Mouse (Mus musculus) forebrain, postnatal 0 days (tissue): ENCODE measurements around the gene Phf23. TPM values are rescaled to one million over a fixed set of nuclear protein-coding genes. Genes with fewer than 3 reads are reported as not detected.

Experiments
- ATAC-seq: fragments of 200-750 bp; cut with Nextera tagmentation; 2 replicates; pipeline ENCODE4 v1.8.0; 2017; ENCODE audit warnings: mild to moderate bottlenecking, moderate library complexity
- DNase-seq: peaks from one replicate; pipeline ENCODE4 v3.0.0-alpha.2; 2015
- H3K27ac ChIP-seq: fragments of 300-500 bp; sonication (generic); 2 replicates; pipeline ENCODE4 v1.5.1; 2014; ENCODE audit warnings: low read depth, mild to moderate bottlenecking, antibody characterized with exemption, low read length, moderate library complexity, mixed read lengths
- H3K27me3 ChIP-seq: fragments of 300-500 bp; sonication (generic); 2 replicates; pipeline ENCODE4 v1.6.1; 2014; ENCODE audit warnings: mild to moderate bottlenecking, low read length, mixed read lengths; ENCODE audit not compliant: insufficient read depth
- H3K36me3 ChIP-seq: fragments of 300-500 bp; sonication (generic); 2 replicates; pipeline ENCODE4 v1.6.1; 2014; ENCODE audit warnings: mild to moderate bottlenecking, moderate library complexity; ENCODE audit not compliant: insufficient read depth
- H3K4me1 ChIP-seq: fragments of 300-500 bp; sonication (generic); 2 replicates; pipeline ENCODE4 v1.6.1; 2014; ENCODE audit warnings: antibody characterized with exemption; ENCODE audit not compliant: insufficient read depth
- H3K4me2 ChIP-seq: fragments of 300-500 bp; sonication (generic); 2 replicates; pipeline ENCODE4 v1.6.1; 2014; ENCODE audit warnings: low read depth, mild to moderate bottlenecking, moderate library complexity
- H3K4me3 ChIP-seq: fragments of 300-500 bp; sonication (generic); 2 replicates; pipeline ENCODE4 v1.5.1; 2014; ENCODE audit warnings: low read depth, low read length, mixed read lengths
- H3K9ac ChIP-seq: fragments of 300-500 bp; sonication (generic); 2 replicates; pipeline ENCODE4 v1.6.1; 2014; ENCODE audit warnings: mild to moderate bottlenecking
- H3K9me3 ChIP-seq: fragments of 300-500 bp; sonication (generic); 2 replicates; pipeline ENCODE4 v1.6.1; 2016; ENCODE audit warnings: low read length
- CTCF ChIP-seq: sonication (generic); IDR thresholded peaks from 2 replicates; pipeline ENCODE4 v1.5.1; 2016; ENCODE audit warnings: antibody characterized with exemption, control low read depth, low read depth
- WGBS: fragments of 180-500 bp; shearing (Covaris S2); extraction: QIAGEN DNeasy Blood & Tissue Kit; methylation state at CpG from one replicate; pipeline ENCODE4 v1.1.7; 2014; 5-methylcytosine and 5-hydroxymethylcytosine counted together
- polyA plus RNA-seq: library from polyadenylated mRNA; unstranded; fragments of >200 nt; fragmentation: Nextera tagmentation; extraction: Ambion mirVana; gene quantifications from 2 replicates; pipeline ENCODE4 v1.2.1, GENCODE M21; 2015
- total RNA-seq: library from RNA; depleted of rRNA; stranded (reverse); fragments of >200 nt; gene quantifications from 2 replicates; pipeline ENCODE4 v1.2.3, GENCODE M21; 2014

Gene Phf23
- total and polyA plus RNA-seq, 2 experiments from 2014 or later, result 47.6 to 49.7 TPM

DNA sequence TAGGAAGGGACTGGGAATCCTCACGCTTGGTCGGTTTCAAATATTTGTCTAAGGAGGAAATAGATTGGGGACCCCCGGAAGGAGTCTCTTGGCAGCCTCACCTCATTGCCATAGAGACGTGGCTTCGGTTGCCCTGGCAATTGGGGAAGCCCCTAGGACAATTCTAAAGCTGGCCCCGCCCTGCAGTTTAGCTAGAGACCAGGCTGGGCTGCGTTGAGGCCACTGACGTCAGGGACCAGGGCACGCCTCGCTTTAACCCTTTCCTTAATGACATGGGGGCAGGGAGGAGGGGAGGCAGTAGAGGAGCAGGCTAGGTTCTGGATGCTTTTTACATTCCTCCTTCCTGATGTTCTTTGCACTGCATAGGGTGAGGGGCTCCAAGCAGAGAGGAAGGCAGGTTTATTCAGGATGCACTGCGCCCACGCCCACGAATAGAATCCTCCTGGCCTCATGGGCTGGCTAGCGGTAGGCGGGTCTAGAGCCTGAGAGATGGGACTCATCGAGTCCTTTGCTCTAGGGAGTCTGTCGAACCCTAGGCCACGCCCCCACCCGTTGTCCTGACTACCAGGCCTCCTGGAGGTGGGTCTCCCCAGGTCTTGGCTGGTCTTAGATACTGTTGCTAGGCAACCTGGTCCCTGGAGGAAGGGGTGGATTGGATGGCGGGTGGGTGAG, 33.7 kb downstream of the Phf23 start:
- H3K9ac ChIP-seq, result peak overlapping the region; percentile 48
- peak overlapping the region; percentile 58 for H3K4me2 ChIP-seq
- H3K36me3 ChIP-seq, result peaks cover 27% of the 10 kb centered on the region
- H3K27me3 ChIP-seq, result no peaks in the 10 kb centered on the region
- 1% methylated on average over 20 of the region's 20 CpGs for WGBS
- DNase-seq (peak; percentile 97), ATAC-seq (peak; percentile 92)
- H3K4me3 ChIP-seq, result peak overlapping the region; percentile 33
- H3K4me1 ChIP-seq, result peaks cover 34% of the 10 kb centered on the region
- no peak for TF ChIP-seq CTCF
- peak overlapping the region; percentile 94 for H3K27ac ChIP-seq
- H3K9me3 ChIP-seq, result no peaks in the 10 kb centered on the region

GRCm38 (mm10) chr11:70029829-70030550, 34.4 kb downstream of the Phf23 start:
- Histone ChIP-seq H3K4me1 (peaks cover 32% of the 10 kb centered on the region), H3K9ac (peak overlapping the region; percentile 48), H3K27ac (peak overlapping the region; percentile 94), H3K9me3 (no peaks in the 10 kb centered on the region), H3K4me2 (peak overlapping the region; percentile 58), H3K36me3 (peaks cover 32% of the 10 kb centered on the region), H3K27me3 (no peaks in the 10 kb centered on the region), H3K4me3 (peak overlapping the region; percentile 33)
- WGBS, result 14% methylated on average over 11 of the region's 11 CpGs
- DNase-seq (no peak), ATAC-seq (peak; percentile 59)
- TF ChIP-seq CTCF, result no peak

- no peak for ATAC-seq
- H3K4me1 ChIP-seq, result peaks cover 32% of the 10 kb centered on the region
- no peak for TF ChIP-seq CTCF
Measured at GRCm38 (mm10) chr11:70030651-70031320, 35.2 kb downstream of the Phf23 start.

DNA sequence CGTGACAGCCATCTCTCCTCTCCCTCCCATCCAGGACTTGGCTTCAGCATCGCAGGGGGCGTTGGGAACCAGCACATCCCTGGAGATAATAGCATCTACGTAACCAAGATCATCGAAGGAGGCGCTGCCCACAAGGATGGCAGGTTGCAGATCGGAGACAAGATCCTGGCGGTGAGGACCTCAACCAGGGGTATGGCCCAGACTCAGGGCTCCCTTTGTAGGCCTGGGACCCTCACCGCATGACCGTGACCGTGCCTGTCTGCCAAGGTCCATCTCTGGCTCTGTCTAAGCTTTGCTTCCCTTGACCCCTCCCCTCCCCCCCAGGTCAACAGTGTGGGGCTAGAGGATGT, 35.7 kb downstream of the Phf23 start:
- peaks cover 29% of the 10 kb centered on the region for H3K4me1 ChIP-seq
- DNase-seq, result no peak
- H3K4me3 ChIP-seq, result no peak overlapping the region
- peaks cover 36% of the 10 kb centered on the region for H3K36me3 ChIP-seq
- TF ChIP-seq CTCF, result no peak
- H3K27ac ChIP-seq, result no peak overlapping the region
- 91% methylated on average over 11 of the region's 11 CpGs for WGBS
- no peaks in the 10 kb centered on the region for H3K27me3 ChIP-seq
- no peak overlapping the region for H3K9ac ChIP-seq
- H3K9me3 ChIP-seq, result no peaks in the 10 kb centered on the region
- ATAC-seq, result no peak
- H3K4me2 ChIP-seq, result no peak overlapping the region

More at GRCm38 (mm10) chr11:70030651-70031320, 35.2 kb downstream of the Phf23 start:
- no peaks in the 10 kb centered on the region for H3K27me3 ChIP-seq
- H3K9ac ChIP-seq, result peak overlapping the region; percentile 48; the same call in 1 of the 2 replicates
- peak overlapping the region; percentile 94 for H3K27ac ChIP-seq
- no peaks in the 10 kb centered on the region for H3K9me3 ChIP-seq
- 89% methylated on average over 28 of the region's 28 CpGs for WGBS
- H3K4me2 ChIP-seq, result peak overlapping the region; percentile 58
- H3K36me3 ChIP-seq, result peaks cover 36% of the 10 kb centered on the region
- no peak overlapping the region for H3K4me3 ChIP-seq
- DNase-seq, result no peak

DNA sequence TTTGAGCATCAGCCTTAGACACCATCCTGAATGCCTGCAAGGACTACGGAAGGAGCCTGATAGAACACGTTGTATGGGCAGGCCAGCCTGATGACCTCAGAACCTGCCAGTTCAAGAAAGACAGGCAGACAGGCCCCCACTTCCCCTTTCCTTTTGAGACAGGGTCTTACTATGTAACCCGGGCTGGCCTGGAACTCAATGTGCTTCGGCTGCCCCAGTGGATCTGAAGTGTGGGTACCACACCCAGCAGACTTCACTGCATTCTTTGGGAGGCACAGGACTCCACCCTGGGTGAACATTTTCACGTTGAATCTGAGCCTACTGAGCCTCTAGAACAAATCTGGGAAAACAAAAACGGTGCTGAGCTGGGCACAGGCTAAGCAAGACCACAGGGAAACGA, 42.6 kb downstream of the Phf23 start:
- Histone ChIP-seq H3K4me3 (no peak overlapping the region), H3K27me3 (no peaks in the 10 kb centered on the region), H3K36me3 (peaks cover 67% of the 10 kb centered on the region), H3K4me2 (no peak overlapping the region), H3K4me1 (no peaks in the 10 kb centered on the region), H3K9me3 (no peaks in the 10 kb centered on the region), H3K27ac (no peak overlapping the region), H3K9ac (no peak overlapping the region)
- ATAC-seq (no peak), DNase-seq (no peak)
- TF ChIP-seq CTCF, result no peak
- WGBS, result 83% methylated on average over 7 of the region's 7 CpGs

- no peak overlapping the region for H3K4me3 ChIP-seq
- H3K4me1 ChIP-seq, result no peaks in the 10 kb centered on the region
- DNase-seq, result no peak
Measured at GRCm38 (mm10) chr11:70039631-70040030, 44.1 kb downstream of the Phf23 start.

DNA sequence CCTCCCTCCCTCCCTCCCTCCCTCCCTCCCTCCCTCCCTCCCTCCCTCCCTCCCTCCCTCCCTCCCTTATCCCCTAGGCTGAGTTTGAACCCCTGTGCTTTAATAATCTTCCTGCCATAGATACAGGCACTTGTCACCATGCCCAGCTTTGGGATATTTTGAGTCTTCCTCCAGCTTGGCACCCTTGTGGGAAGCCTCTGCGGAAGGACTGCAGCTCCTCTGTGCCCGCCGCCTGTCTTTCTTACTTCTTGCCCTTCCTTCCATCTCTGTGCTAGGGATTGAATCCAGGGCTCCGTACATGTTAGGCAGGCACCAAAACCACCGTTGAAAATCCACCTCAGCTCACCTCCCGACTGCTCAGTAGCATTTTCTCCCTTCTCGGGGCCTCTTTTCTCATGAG, 44.6 kb downstream of the Phf23 start:
- Histone ChIP-seq H3K4me2 (no peak overlapping the region), H3K36me3 (peaks cover 76% of the 10 kb centered on the region), H3K4me3 (no peak overlapping the region), H3K9me3 (no peaks in the 10 kb centered on the region), H3K9ac (no peak overlapping the region), H3K4me1 (no peaks in the 10 kb centered on the region), H3K27ac (no peak overlapping the region), H3K27me3 (no peaks in the 10 kb centered on the region)
- no peak for TF ChIP-seq CTCF
- DNase-seq (no peak), ATAC-seq (no peak)
- WGBS, result 91% methylated on average over 7 of the region's 7 CpGs

More at GRCm38 (mm10) chr11:70039631-70040030, 44.1 kb downstream of the Phf23 start:
- Histone ChIP-seq H3K9me3 (no peaks in the 10 kb centered on the region), H3K27ac (no peak overlapping the region), H3K9ac (no peak overlapping the region), H3K27me3 (no peaks in the 10 kb centered on the region), H3K4me2 (no peak overlapping the region), H3K36me3 (peaks cover 75% of the 10 kb centered on the region)
- TF ChIP-seq CTCF, result no peak
- 92% methylated on average over 10 of the region's 10 CpGs for WGBS
- ATAC-seq, result no peak
